Mouse (Mus musculus): ENCODE results near the gene Nrm.

DNA sequence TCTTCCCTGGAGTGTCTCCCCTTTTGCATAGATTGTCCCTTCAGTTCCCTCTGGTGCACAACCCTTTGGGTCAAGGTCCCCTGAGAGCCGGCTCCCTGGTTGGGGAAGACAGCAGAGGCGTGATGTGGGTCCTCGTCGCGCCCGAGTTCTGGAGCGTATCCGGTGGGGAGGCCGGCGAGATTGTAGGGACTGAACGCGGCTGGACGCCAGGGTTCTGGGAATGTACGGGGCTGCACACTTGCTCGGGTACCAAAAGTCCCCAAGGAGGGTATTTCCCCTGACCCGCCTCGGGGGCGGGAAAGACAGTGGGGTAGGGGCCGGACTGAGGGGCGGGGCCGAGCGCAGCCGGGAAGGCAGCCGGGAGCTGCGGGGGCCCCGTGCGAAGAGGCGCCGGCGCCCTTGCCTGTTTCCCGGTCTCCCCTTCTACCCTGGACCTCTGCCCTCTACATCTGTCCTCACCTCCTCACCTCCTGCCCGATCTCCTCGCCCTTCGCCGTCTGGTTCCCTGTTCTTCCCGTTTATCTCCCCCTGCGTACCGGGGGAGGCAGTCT lies 5.2 kb downstream of the Nrm start:
- TF ChIP-seq CTCF (IDR thresholded peaks at IDR 0.05; ENCODE audit: control insufficient read depth, insufficient read depth, low read length), result no peak
- no peak; the same call in 1 of the 2 replicates for TF ChIP-seq POLR2A (IDR thresholded peaks at IDR 0.05; ENCODE audit: borderline replicate concordance, control insufficient read depth, low read depth, low read length)
